Mouse (Mus musculus) left cerebral cortex, adult 8-10 months (tissue): ENCODE data around the gene Npffr2. TPM values are rescaled to one million over a fixed set of nuclear protein-coding genes. Genes with fewer than 3 reads are reported as not detected.
"Not testable (repeated sequence)": the region's sequence is repeated elsewhere in the genome, so short reads cannot be mapped to it uniquely, and the experiment has no call there.

Experiments
- DNase-seq, 2 experiments: peaks; one replicate each; pipeline ENCODE4 v3.0.0; 2022; ENCODE audit warnings: low spot score in 2 of 2
- total RNA-seq, 4 experiments: library from RNA; stranded (reverse); gene quantifications; 2 replicates each; pipeline ENCODE4 v1.2.4; 2022

Npffr2 gene
- total RNA-seq: 1 to 10 TPM in 1 of 4 experiments, under 1 TPM in 3; 0.30 to 1.1 (median 0.59) TPM

GRCm38 (mm10) chr5:89526878-89527578, at the start of gene Npffr2:
Npffr2 (plus strand) TSS chr5:89527429.
- DNase-seq: no peak

- no peak for DNase-seq
Measured at GRCm38 (mm10) chr5:89492560-89492959, 34.7 kb upstream of the Npffr2 start.

GRCm38 (mm10) chr5:89500182-89500581, 27.0 kb upstream of the Npffr2 start:
- no peak for DNase-seq

GRCm38 (mm10) chr5:89518641-89519040, 8.6 kb upstream of the Npffr2 start:
- DNase-seq: peak in 1 of 2 experiments; percentile 32

- DNase-seq: no peak
Measured at GRCm38 (mm10) chr5:89526181-89526778, 949 bp upstream of the Npffr2 start.

GRCm38 (mm10) chr5:89528951-89529350, 1.7 kb downstream of the Npffr2 start:
- no peak for DNase-seq

- no peak for DNase-seq
Measured at GRCm38 (mm10) chr5:89529391-89529790, 2.2 kb downstream of the Npffr2 start.

- DNase-seq: no peak
Measured at GRCm38 (mm10) chr5:89536018-89536417, 8.8 kb downstream of the Npffr2 start.

- DNase-seq: no peak
Measured at GRCm38 (mm10) chr5:89542472-89542871, 15.2 kb downstream of the Npffr2 start.

- peak; percentile 66 to 73 for DNase-seq
Measured at GRCm38 (mm10) chr5:89543476-89543875, 16.2 kb downstream of the Npffr2 start.

- DNase-seq: not testable (repeated sequence)
Measured at GRCm38 (mm10) chr5:89559118-89559517, 31.9 kb downstream of the Npffr2 start.

- DNase-seq: peak in 1 of 2 experiments; percentile 45
Measured at GRCm38 (mm10) chr5:89561381-89561780, 34.2 kb downstream of the Npffr2 start.

GRCm38 (mm10) chr5:89578678-89579077, 51.4 kb downstream of the Npffr2 start:
- no peak for DNase-seq

- DNase-seq: no peak
Measured at GRCm38 (mm10) chr5:89579181-89579580, 52.0 kb downstream of the Npffr2 start.

GRCm38 (mm10) chr5:89581143-89581542, 53.9 kb downstream of the Npffr2 start:
- no peak for DNase-seq

- no peak for DNase-seq
Measured at GRCm38 (mm10) chr5:89581742-89582366, 54.6 kb downstream of the Npffr2 start.

GRCm38 (mm10) chr5:89585021-89585420, 57.8 kb downstream of the Npffr2 start:
- DNase-seq: no peak

- no peak for DNase-seq
Measured at GRCm38 (mm10) chr5:89592301-89592700, 65.1 kb downstream of the Npffr2 start.

GRCm38 (mm10) chr5:89611322-89612015, 84.2 kb downstream of the Npffr2 start:
- no peak for DNase-seq

- DNase-seq: no peak
Measured at GRCm38 (mm10) chr5:89612262-89612661, 85.0 kb downstream of the Npffr2 start.

- DNase-seq: peak in 1 of 2 experiments; percentile 50
Measured at GRCm38 (mm10) chr5:89631599-89631998, 104.4 kb downstream of the Npffr2 start.
